Mouse (Mus musculus): ENCODE data around the gene 4930432M17Rik. TPM values are rescaled to one million over a fixed set of nuclear protein-coding genes. Genes with fewer than 3 reads are reported as not detected.

The 4930432M17Rik gene
- polyA plus RNA-seq, 1 experiment from 2014 or later: not detected

Other genes starting within 250 kb of the 4930432M17Rik start
- 525 and 535 TPM in 2 replicates for gene Cnn3, start 244.3 kb upstream of the 4930432M17Rik start, polyA plus RNA-seq (2015; fragmentation: Nextera tagmentation; extraction: Ambion mirVana)
- 41.5 and 49.4 TPM in 2 replicates for gene Slc44a3, start 138.4 kb upstream of the 4930432M17Rik start, polyA plus RNA-seq (2015; fragmentation: Nextera tagmentation; extraction: Ambion mirVana)
- 39.0 and 56.7 TPM in 2 replicates for gene F3, start 52.8 kb downstream of the 4930432M17Rik start, polyA plus RNA-seq (2015; fragmentation: Nextera tagmentation; extraction: Ambion mirVana)
- 90.5 and 95.6 TPM in 2 replicates for gene Abcd3, start 144.5 kb downstream of the 4930432M17Rik start, polyA plus RNA-seq (2015; fragmentation: Nextera tagmentation; extraction: Ambion mirVana)

Data from stomach, embryonic 16.5 days (tissue).